Mouse (Mus musculus) forebrain, embryonic 13.5 days (tissue): ENCODE measurements around the gene Ptbp2. TPM values are rescaled to one million over a fixed set of nuclear protein-coding genes. Genes with fewer than 3 reads are reported as not detected.

ENCODE experiments used
- microRNA-seq: library from miRNA; unstranded; fragments of <30 nt; microRNA quantifications from one replicate; pipeline ENCODE4, GENCODE M21; 2016
- polyA plus RNA-seq: library from polyadenylated mRNA; unstranded; fragments of >200 nt; fragmentation: Nextera tagmentation; extraction: Ambion mirVana; gene quantifications from 2 replicates; pipeline ENCODE4 v1.2.1, GENCODE M21; 2015

Gene Ptbp2
- polyA plus RNA-seq, 1 experiment from 2014 or later = 360 TPM

Small RNA genes lying within 50 kb of the gene (microRNA-seq; reads per million reads assigned to microRNA genes)
- gene Gm24744 = not detected
